Mouse (Mus musculus): ENCODE measurements around the gene Shkbp1.

Gene Shkbp1

DNA sequence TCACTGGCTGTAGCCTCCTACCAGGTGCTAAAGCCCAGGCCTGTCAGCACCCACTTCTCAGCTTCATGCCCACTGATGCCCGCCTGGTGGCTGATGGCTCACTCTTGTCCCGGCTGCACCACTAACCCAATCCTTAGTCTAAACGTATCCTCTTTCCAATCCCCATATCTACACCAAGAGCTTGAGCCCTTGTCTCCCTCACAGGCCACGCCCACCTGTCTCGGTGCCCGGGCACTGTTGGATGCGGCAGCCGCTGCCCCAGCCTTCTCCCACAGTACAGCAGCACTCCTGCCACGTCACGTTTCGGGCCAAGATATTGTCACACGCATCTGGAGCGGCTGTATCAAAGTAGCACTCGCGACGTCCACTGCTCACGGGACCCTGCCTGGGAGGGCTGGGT, 45.5 kb downstream of the Shkbp1 start:
- no peak for DNase-seq (ENCODE audit: low spot score)

- no peak for DNase-seq (ENCODE audit: low spot score)
These were observed 46.0 kb downstream of the Shkbp1 start for GRCm38 (mm10) chr7:27309832-27310231.

GRCm38 (mm10) chr7:27308821-27309549, 46.8 kb downstream of the Shkbp1 start:
- DNase-seq (ENCODE audit: low spot score), result no peak

DNA sequence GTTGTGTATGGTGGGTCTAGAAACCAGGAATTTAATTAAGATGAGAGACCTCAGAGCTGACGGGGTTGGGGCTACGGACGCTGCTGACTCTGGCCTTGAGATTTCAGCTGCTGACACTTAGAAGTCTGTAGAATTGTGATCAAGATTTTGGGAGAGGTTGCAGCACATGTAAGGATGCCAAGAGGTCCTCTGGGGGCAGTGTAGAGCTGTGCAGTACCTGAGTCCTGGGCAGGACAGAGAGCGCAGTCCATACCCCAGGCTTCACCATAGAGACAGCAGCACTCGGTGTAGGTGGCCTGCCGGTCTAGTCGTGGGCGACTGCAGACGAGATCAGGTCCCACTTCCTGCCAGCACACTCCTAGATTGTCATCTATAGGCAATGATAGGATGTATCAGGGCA, 48.3 kb downstream of the Shkbp1 start:
- DNase-seq (ENCODE audit: low spot score), result no peak

GRCm38 (mm10) chr7:27306161-27307160, 49.4 kb downstream of the Shkbp1 start:
- no peak for DNase-seq (ENCODE audit: low spot score)

DNA sequence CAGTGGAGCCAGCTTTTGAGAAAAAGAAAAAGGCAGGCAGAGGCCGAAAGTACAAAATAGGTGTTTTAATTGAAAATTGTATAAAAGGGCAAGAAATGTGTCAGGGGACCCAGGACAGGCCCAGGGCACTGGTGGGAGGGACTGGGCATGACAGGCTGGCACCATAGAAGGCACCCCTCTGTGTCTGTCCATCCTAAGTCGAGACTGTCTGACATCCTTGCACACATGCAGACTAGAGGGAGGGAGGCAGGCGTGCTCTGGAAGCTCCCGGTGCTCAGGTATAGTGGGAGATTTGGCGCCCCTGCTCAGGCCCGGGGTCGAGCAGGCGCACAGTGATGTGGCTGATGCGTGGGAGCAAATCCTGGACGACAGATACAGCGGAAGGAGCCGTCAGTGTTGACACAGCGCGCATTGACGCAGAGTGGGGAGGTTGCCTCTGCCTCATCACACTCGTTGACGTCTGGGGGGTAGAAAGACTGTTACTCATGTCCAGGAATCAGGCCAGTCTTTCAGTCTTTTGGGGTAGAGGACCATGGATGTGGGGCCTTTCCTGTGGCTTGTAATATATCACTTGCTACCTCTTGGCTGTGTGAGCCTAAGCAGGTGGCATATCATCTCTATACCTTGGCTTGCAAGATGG, 50.6 kb downstream of the Shkbp1 start:
- DNase-seq (ENCODE audit: low spot score), result no peak

DNA sequence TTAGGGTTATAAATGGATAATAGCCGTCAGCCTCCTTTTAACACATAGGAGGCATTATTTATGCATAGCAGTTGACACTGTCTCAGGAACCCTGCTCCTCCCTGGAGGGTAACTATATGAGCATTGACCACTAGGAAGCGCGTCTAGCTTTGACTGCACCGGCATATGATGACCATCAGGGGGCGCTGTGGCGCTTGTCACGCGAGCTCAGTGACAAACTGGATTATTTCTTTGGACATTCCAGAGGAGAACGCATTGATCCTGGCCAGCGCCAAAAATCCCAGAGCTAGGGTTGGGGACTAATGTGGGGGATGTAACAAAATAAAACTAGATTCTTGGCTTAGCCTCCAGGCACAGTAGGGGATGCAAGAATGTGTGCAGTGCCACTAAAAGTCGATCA, 53.6 kb downstream of the Shkbp1 start:
- DNase-seq (ENCODE audit: low spot score), result peak; percentile 32

GRCm38 (mm10) chr7:27300801-27301200, 55.0 kb downstream of the Shkbp1 start:
- no peak for DNase-seq (ENCODE audit: low spot score)

DNA sequence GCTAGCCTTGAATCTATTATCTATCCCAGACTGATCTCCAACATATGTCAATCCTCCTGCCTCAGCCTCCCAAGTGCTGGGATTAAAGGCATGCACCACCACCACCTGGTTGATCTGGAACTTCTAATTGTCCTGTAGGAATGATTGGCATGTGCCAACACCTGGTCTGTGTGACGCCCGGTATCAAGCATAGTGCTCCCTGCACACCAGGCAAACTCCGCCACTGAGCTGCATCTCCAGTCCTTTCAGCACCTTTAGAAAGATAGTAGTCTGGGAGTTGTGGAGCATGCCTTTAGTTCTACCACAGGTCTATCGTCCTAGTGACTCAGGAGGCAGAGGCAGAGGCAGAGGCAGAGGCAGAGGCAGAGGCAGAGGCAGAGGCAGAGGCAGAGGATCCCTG, 55.5 kb downstream of the Shkbp1 start:
- no peak for DNase-seq (ENCODE audit: low spot score)

- DNase-seq (ENCODE audit: low spot score), result no peak
These were observed 57.0 kb downstream of the Shkbp1 start for GRCm38 (mm10) chr7:27298816-27299215.

DNA sequence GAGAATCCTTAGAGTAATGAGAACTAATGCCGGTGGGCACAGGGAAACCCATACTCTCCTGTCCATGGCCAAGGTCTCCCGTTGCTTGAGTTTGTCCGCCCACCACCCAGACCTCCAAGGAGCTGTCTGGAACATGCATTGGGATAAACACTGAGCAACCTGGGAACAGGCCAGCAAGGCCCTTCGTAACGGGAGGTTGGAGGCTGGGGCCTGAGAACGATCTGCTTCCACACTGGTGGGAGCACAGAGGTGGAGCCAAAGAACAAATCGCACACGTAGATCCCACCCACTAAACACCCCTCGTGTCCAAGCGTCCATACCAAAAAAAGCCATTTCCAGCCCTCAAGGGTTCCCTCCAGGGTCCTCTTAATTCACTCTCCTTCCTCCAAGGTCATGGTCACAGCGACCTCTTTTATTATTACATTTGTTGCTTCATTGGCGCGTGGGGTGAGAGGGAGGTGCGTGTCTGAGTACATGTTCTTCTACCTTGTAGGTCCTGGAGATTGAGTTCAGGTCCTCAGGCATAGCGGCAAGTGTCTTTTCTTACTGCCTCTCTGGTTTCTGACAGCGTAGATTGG, 57.7 kb downstream of the Shkbp1 start:
- DNase-seq (ENCODE audit: low spot score), result no peak

DNA sequence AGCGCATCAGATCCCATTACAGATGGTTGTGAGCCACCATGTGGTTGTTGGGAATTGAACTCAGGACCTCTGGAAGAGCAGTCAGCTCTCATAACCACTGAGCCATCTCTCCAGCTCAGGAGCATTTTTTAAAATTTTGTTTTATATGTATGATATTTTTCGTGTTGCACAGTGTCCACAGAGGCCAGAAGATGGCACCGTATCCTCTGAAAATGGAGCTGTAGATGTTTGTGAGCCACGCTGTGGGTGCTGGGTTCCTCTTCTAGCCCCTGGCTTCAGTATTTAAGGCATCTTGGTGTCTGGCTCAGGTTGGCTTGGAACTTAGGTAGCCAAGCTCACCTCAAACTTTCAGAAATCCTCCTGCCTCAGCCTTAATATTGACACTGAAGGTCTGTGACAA, 59.3 kb downstream of the Shkbp1 start:
- no peak for DNase-seq (ENCODE audit: low spot score)

GRCm38 (mm10) chr7:27295956-27296355, 59.9 kb downstream of the Shkbp1 start:
- DNase-seq (ENCODE audit: low spot score), result no peak
